Mouse (Mus musculus) MEL (cell line): ENCODE measurements around the gene Nek4.

Experiments used
- CTCF ChIP-seq, 3 experiments: IDR thresholded peaks in 2 of 3; conservative IDR thresholded peaks in 1 of 3; 2 replicates each; pipeline ENCODE4 v1.5.1; 2011 to 2012; ENCODE audit warnings: low read length in 3 of 3, low read depth in 2 of 3, mild to moderate bottlenecking in 2 of 3, improper control_type of control experiment in 1 of 3, inconsistent platforms in 1 of 3, mixed read lengths in 1 of 3, moderate library complexity in 1 of 3; ENCODE audit not compliant: control insufficient read depth in 1 of 3, insufficient read depth in 1 of 3, poor library complexity in 1 of 3, severe bottlenecking in 1 of 3
- EP300 ChIP-seq, 2 experiments: IDR thresholded peaks; 2 replicates each; pipeline ENCODE4 v1.6.1; 2011; ENCODE audit warnings: improper control_type of control experiment in 2 of 2, low read length in 2 of 2, low read depth in 1 of 2, mild to moderate bottlenecking in 1 of 2
- GATA1 ChIP-seq: IDR thresholded peaks from 2 replicates; pipeline ENCODE4 v1.6.1; 2011; ENCODE audit warnings: low read depth, low read length, improper control_type of control experiment
- MAFK ChIP-seq: IDR thresholded peaks from 2 replicates; pipeline ENCODE4 v1.6.1; 2011; ENCODE audit warnings: low read depth, mild to moderate bottlenecking, low read length, improper control_type of control experiment, borderline replicate concordance
- MAX ChIP-seq: IDR thresholded peaks from 2 replicates; pipeline ENCODE4 v1.6.1; 2011; ENCODE audit warnings: low read length, improper control_type of control experiment
- MAZ ChIP-seq: IDR thresholded peaks from 2 replicates; pipeline ENCODE4 v1.6.1; 2012; ENCODE audit warnings: low read depth, mild to moderate bottlenecking, inconsistent platforms, low read length, improper control_type of control experiment
- MXI1 ChIP-seq: IDR thresholded peaks from 2 replicates; pipeline ENCODE4 v1.6.1; 2011; ENCODE audit warnings: mild to moderate bottlenecking, low read depth, low read length, improper control_type of control experiment
- NELFE ChIP-seq: IDR thresholded peaks from 2 replicates; pipeline ENCODE4 v1.6.1; 2011; ENCODE audit warnings: low read depth, low read length, improper control_type of control experiment
- POLR2A ChIP-seq, 2 experiments: IDR thresholded peaks; 2 replicates each; pipeline ENCODE4 v1.6.1; 2011 to 2012; ENCODE audit warnings: low read length in 2 of 2, mild to moderate bottlenecking in 2 of 2, control low read depth in 1 of 2, improper control_type of control experiment in 1 of 2, low read depth in 1 of 2, moderate library complexity in 1 of 2; ENCODE audit not compliant: control insufficient read depth in 1 of 2, insufficient read depth in 1 of 2, poor library complexity in 1 of 2
- RCOR1 ChIP-seq: IDR thresholded peaks from 2 replicates; pipeline ENCODE4 v1.6.1; 2012; ENCODE audit warnings: low read depth, mild to moderate bottlenecking, inconsistent platforms, low read length, improper control_type of control experiment
- SIN3A ChIP-seq: IDR thresholded peaks from 2 replicates; pipeline ENCODE4 v1.6.1; 2012; ENCODE audit warnings: low read length, improper control_type of control experiment, inconsistent platforms
- USF1 ChIP-seq: IDR thresholded peaks from 2 replicates; pipeline ENCODE4 v1.6.1; 2014; ENCODE audit warnings: low read depth, mild to moderate bottlenecking, inconsistent platforms, low read length, improper control_type of control experiment, moderate library complexity
- ZKSCAN1 ChIP-seq: IDR thresholded peaks from 2 replicates; pipeline ENCODE4 v1.6.1; 2012; ENCODE audit warnings: low read depth, mild to moderate bottlenecking, inconsistent platforms, low read length, improper control_type of control experiment, moderate library complexity
- ZNF384 ChIP-seq: IDR thresholded peaks from 2 replicates; pipeline ENCODE4 v1.6.1; 2012; ENCODE audit warnings: low read depth, mild to moderate bottlenecking, inconsistent platforms, low read length, improper control_type of control experiment

- TF ChIP-seq POLR2A (IDR thresholded peaks at IDR 0.05; ENCODE audit: control insufficient read depth in 1 of 2, insufficient read depth in 1 of 2, low read depth in 1 of 2, low read length in 2 of 2, poor library complexity in 1 of 2) = no peak
- TF ChIP-seq RCOR1 = no peak
- TF ChIP-seq EP300 (IDR thresholded peaks at IDR 0.05; ENCODE audit: low read depth in 1 of 2, low read length in 2 of 2) = no peak
- no peak for TF ChIP-seq MAFK
- TF ChIP-seq ZKSCAN1 = no peak
- no peak for TF ChIP-seq CTCF (IDR thresholded peaks at IDR 0.05 in 2 of 3, conservative IDR thresholded peaks at IDR 0.05 in 1 of 3; ENCODE audit: control insufficient read depth in 1 of 3, insufficient read depth in 1 of 3, low read depth in 2 of 3, low read length in 3 of 3, poor library complexity in 1 of 3, severe bottlenecking in 1 of 3)
- no peak for TF ChIP-seq MAX
- no peak for TF ChIP-seq NELFE
- no peak for TF ChIP-seq MXI1
- TF ChIP-seq GATA1 = no peak
- no peak for TF ChIP-seq SIN3A
- TF ChIP-seq USF1 = no peak
- no peak for TF ChIP-seq ZNF384
- no peak for TF ChIP-seq MAZ
Measured at GRCm38 (mm10) chr14:30943038-30943437, 8.1 kb upstream of the Nek4 start, which contains the start of gene Itih1.
